Mouse (Mus musculus) lung, embryonic 15.5 days (tissue): ENCODE results near the gene Lbhd1. TPM values are rescaled to one million over a fixed set of nuclear protein-coding genes. Genes with fewer than 3 reads are reported as not detected.
A peak's percentile ranks its signal among the peaks of the same experiment; 100 is the strongest.
"Not testable (repeated sequence)": the region's sequence is repeated elsewhere in the genome, so short reads cannot be mapped to it uniquely, and the experiment has no call there.

ENCODE experiments used
- ATAC-seq: fragments of 200-750 bp; cut with Nextera tagmentation; 2 replicates; pipeline ENCODE4 v1.8.0; 2017; ENCODE audit warnings: moderate number of reproducible peaks, borderline replicate concordance; ENCODE audit not compliant: low FRiP score, low TSS enrichment; ENCODE audit errors: extremely low read depth
- H3K27ac ChIP-seq: fragments of 300-500 bp; sonication (generic); 2 replicates; pipeline ENCODE4 v1.5.1; 2015; ENCODE audit warnings: moderate library complexity, mild to moderate bottlenecking, inconsistent platforms
- H3K27me3 ChIP-seq: fragments of 300-500 bp; sonication (generic); 2 replicates; pipeline ENCODE4 v1.6.1; 2015; ENCODE audit warnings: inconsistent platforms
- H3K36me3 ChIP-seq: fragments of 300-500 bp; sonication (generic); 2 replicates; pipeline ENCODE4 v1.6.1; 2015; ENCODE audit warnings: inconsistent platforms
- H3K4me1 ChIP-seq: fragments of 300-500 bp; sonication (generic); 2 replicates; pipeline ENCODE4 v1.6.1; 2015; ENCODE audit warnings: inconsistent platforms
- H3K4me2 ChIP-seq: fragments of 300-500 bp; sonication (generic); 2 replicates; pipeline ENCODE4 v1.6.1; 2015; ENCODE audit warnings: inconsistent platforms, mild to moderate bottlenecking, moderate library complexity
- H3K4me3 ChIP-seq: fragments of 300-500 bp; sonication (generic); 2 replicates; pipeline ENCODE4 v1.5.1; 2015; ENCODE audit warnings: mild to moderate bottlenecking, inconsistent platforms
- H3K9ac ChIP-seq: fragments of 300-500 bp; sonication (generic); 2 replicates; pipeline ENCODE4 v1.6.1; 2015; ENCODE audit warnings: inconsistent platforms
- H3K9me3 ChIP-seq: fragments of 300-500 bp; sonication (generic); 2 replicates; pipeline ENCODE4 v1.6.1; 2016; ENCODE audit warnings: inconsistent platforms
- WGBS: fragments of 180-500 bp; shearing (Covaris S2); methylation state at CpG from one replicate; pipeline ENCODE4 v1.1.7; 2015; 5-methylcytosine and 5-hydroxymethylcytosine counted together
- polyA plus RNA-seq: library from polyadenylated mRNA; unstranded; fragments of >200 nt; fragmentation: Nextera tagmentation; extraction: Ambion mirVana; gene quantifications from 2 replicates; pipeline ENCODE4 v1.2.1, GENCODE M21; 2015

Lbhd1 gene
- polyA plus RNA-seq, 1 experiment from 2014 or later = 70.5 TPM

GRCm38 (mm10) chr19:8850402-8850901, 33.1 kb upstream of the Lbhd1 start, which contains the start of gene Lrrn4cl:
Lrrn4cl (plus strand) TSS chr19:8850768.
- Histone ChIP-seq H3K9me3 (no peaks in the 10 kb centered on the region), H3K4me2 (peak within 1 kb of the TSS; percentile 28), H3K36me3 (peaks cover 22% of the 10 kb centered on the region), H3K4me1 (peaks cover 12% of the 10 kb centered on the region), H3K9ac (no peak within 1 kb of the TSS), H3K27me3 (no peaks in the 10 kb centered on the region), H3K4me3 (no peak within 1 kb of the TSS), H3K27ac (no peak within 1 kb of the TSS; the same call in 1 of the 2 replicates)
- WGBS = 25% methylated on average over 7 of the region's 7 CpGs
- peak; percentile 81 for ATAC-seq

- Histone ChIP-seq H3K27ac (no peak overlapping the region), H3K9me3 (no peaks in the 10 kb centered on the region), H3K4me3 (no peak overlapping the region), H3K27me3 (no peaks in the 10 kb centered on the region), H3K4me1 (peaks cover 12% of the 10 kb centered on the region), H3K36me3 (peaks cover 12% of the 10 kb centered on the region), H3K4me2 (no peak overlapping the region), H3K9ac (no peak overlapping the region)
- WGBS = 30% methylated on average over 7 of the region's 7 CpGs
- no peak for ATAC-seq
Observed at GRCm38 (mm10) chr19:8851639-8852038, 31.9 kb upstream of the Lbhd1 start.

GRCm38 (mm10) chr19:8852236-8852928, 31.1 kb upstream of the Lbhd1 start:
- peaks cover 5% of the 10 kb centered on the region for H3K36me3 ChIP-seq
- H3K4me2 ChIP-seq = no peak overlapping the region
- peaks cover 12% of the 10 kb centered on the region for H3K4me1 ChIP-seq
- no peak overlapping the region for H3K27ac ChIP-seq
- H3K9me3 ChIP-seq = no peaks in the 10 kb centered on the region
- H3K4me3 ChIP-seq = no peak overlapping the region
- no peak for ATAC-seq
- WGBS = 42% methylated on average over 10 of the region's 10 CpGs
- H3K27me3 ChIP-seq = no peaks in the 10 kb centered on the region
- H3K9ac ChIP-seq = no peak overlapping the region

GRCm38 (mm10) chr19:8853117-8853516, 30.4 kb upstream of the Lbhd1 start:
- 83% methylated on average over 3 of the region's 3 CpGs for WGBS

GRCm38 (mm10) chr19:8857689-8858088, 25.8 kb upstream of the Lbhd1 start:
- Histone ChIP-seq H3K27me3 (no peaks in the 10 kb centered on the region), H3K4me1 (no peaks in the 10 kb centered on the region), H3K4me3 (no peak overlapping the region), H3K36me3 (no peaks in the 10 kb centered on the region), H3K9ac (no peak overlapping the region), H3K9me3 (no peaks in the 10 kb centered on the region), H3K4me2 (no peak overlapping the region), H3K27ac (no peak overlapping the region)
- ATAC-seq = no peak
- WGBS = 34% methylated on average over 4 of the region's 4 CpGs

More at GRCm38 (mm10) chr19:8853117-8853516, 30.4 kb upstream of the Lbhd1 start:
- Histone ChIP-seq H3K36me3 (0 out of 2 replicates have a peak, but pooled peaks cover 4% of the 10 kb centered on the region), H3K27ac (no peak overlapping the region), H3K27me3 (no peaks in the 10 kb centered on the region), H3K4me1 (peaks cover 12% of the 10 kb centered on the region), H3K4me3 (no peak overlapping the region), H3K9ac (no peak overlapping the region), H3K4me2 (no peak overlapping the region), H3K9me3 (no peaks in the 10 kb centered on the region)
- no peak for ATAC-seq

GRCm38 (mm10) chr19:8859018-8859417, 24.5 kb upstream of the Lbhd1 start:
- H3K36me3 ChIP-seq = no peaks in the 10 kb centered on the region
- H3K4me3 ChIP-seq = no peak overlapping the region
- no peak overlapping the region for H3K4me2 ChIP-seq
- no peaks in the 10 kb centered on the region for H3K27me3 ChIP-seq
- no peak overlapping the region for H3K9ac ChIP-seq
- H3K4me1 ChIP-seq = no peaks in the 10 kb centered on the region
- no peak overlapping the region for H3K27ac ChIP-seq
- 13% methylated on average over 1 of the region's 1 CpGs for WGBS
- H3K9me3 ChIP-seq = no peaks in the 10 kb centered on the region
- ATAC-seq = no peak

GRCm38 (mm10) chr19:8864265-8864664, 19.3 kb upstream of the Lbhd1 start:
- Histone ChIP-seq H3K9ac (no peak overlapping the region), H3K27me3 (no peaks in the 10 kb centered on the region), H3K27ac (no peak overlapping the region), H3K4me2 (no peak overlapping the region), H3K4me3 (no peak overlapping the region), H3K4me1 (no peaks in the 10 kb centered on the region), H3K36me3 (no peaks in the 10 kb centered on the region), H3K9me3 (no peaks in the 10 kb centered on the region)
- WGBS = 79% methylated on average over 6 of the region's 6 CpGs
- ATAC-seq = no peak

- peaks cover 13% of the 10 kb centered on the region for H3K4me1 ChIP-seq
- 72% methylated on average over 3 of the region's 3 CpGs for WGBS
- peaks cover 23% of the 10 kb centered on the region for H3K36me3 ChIP-seq
- 0 out of 2 replicates have a peak overlapping the region, but pooled peaks have one; percentile 59 for H3K27ac ChIP-seq
- not testable (repeated sequence) for H3K27me3 ChIP-seq, H3K9me3 ChIP-seq, ATAC-seq, H3K9ac ChIP-seq
- peak overlapping the region; percentile 67; the same call in 1 of the 2 replicates for H3K4me3 ChIP-seq
- H3K4me2 ChIP-seq = peak overlapping the region; percentile 71
Observed at GRCm38 (mm10) chr19:8870381-8870780, 13.2 kb upstream of the Lbhd1 start.

- peak; percentile 17; the same call in 1 of the 2 replicates for ATAC-seq
- Histone ChIP-seq H3K27ac (peak overlapping the region; percentile 59), H3K27me3 (no peaks in the 10 kb centered on the region), H3K9ac (peak overlapping the region; percentile 58), H3K4me2 (peak overlapping the region; percentile 71), H3K4me1 (peaks cover 13% of the 10 kb centered on the region), H3K36me3 (peaks cover 28% of the 10 kb centered on the region), H3K4me3 (peak overlapping the region; percentile 67), H3K9me3 (no peaks in the 10 kb centered on the region)
- 36% methylated on average over 9 of the region's 9 CpGs for WGBS
Observed at GRCm38 (mm10) chr19:8870838-8871237, 12.7 kb upstream of the Lbhd1 start.

- Histone ChIP-seq H3K27me3 (no peaks in the 10 kb centered on the region), H3K4me1 (peaks cover 13% of the 10 kb centered on the region), H3K9ac (peak within 1 kb of the TSS; percentile 87), H3K27ac (peak within 1 kb of the TSS; percentile 59), H3K9me3 (no peaks in the 10 kb centered on the region), H3K4me3 (peak within 1 kb of the TSS; percentile 67), H3K36me3 (peaks cover 34% of the 10 kb centered on the region), H3K4me2 (peak within 1 kb of the TSS; percentile 71)
- WGBS = 1% methylated on average over 55 of the region's 59 CpGs
- ATAC-seq = peak; percentile 97
Observed at GRCm38 (mm10) chr19:8871267-8872186, 12.0 kb upstream of the Lbhd1 start, which contains the start of gene Ubxn1. Ubxn1 (plus strand) TSS chr19:8871496.

- H3K4me3 ChIP-seq = peak overlapping the region; percentile 67
- no peak overlapping the region for H3K27ac ChIP-seq
- no peak for ATAC-seq
- peak overlapping the region; percentile 87 for H3K9ac ChIP-seq
- H3K9me3 ChIP-seq = no peaks in the 10 kb centered on the region
- 58% methylated on average over 10 of the region's 10 CpGs for WGBS
- H3K4me2 ChIP-seq = peak overlapping the region; percentile 71
- no peaks in the 10 kb centered on the region for H3K27me3 ChIP-seq
- H3K36me3 ChIP-seq = peaks cover 41% of the 10 kb centered on the region
- H3K4me1 ChIP-seq = peaks cover 13% of the 10 kb centered on the region
Observed at GRCm38 (mm10) chr19:8872266-8872840, 11.2 kb upstream of the Lbhd1 start.
